Mouse (Mus musculus) neural tube, embryonic 15.5 days (tissue): ENCODE results near the gene Wdr46. TPM values are rescaled to one million over a fixed set of nuclear protein-coding genes. Genes with fewer than 3 reads are reported as not detected.

Experiments
- ATAC-seq: fragments of 200-750 bp; cut with Nextera tagmentation; 2 replicates; pipeline ENCODE4 v1.8.0; 2017; ENCODE audit warnings: mild to moderate bottlenecking, moderate TSS enrichment, moderate library complexity; ENCODE audit not compliant: low FRiP score
- H3K27ac ChIP-seq: fragments of 300-500 bp; sonication (generic); replicated peaks from 2 replicates; pipeline ENCODE4 v1.5.1; 2015; ENCODE audit warnings: mild to moderate bottlenecking, inconsistent platforms
- H3K27me3 ChIP-seq: fragments of 300-500 bp; sonication (generic); replicated peaks from 2 replicates; pipeline ENCODE4 v1.6.1; 2015; ENCODE audit warnings: inconsistent platforms
- H3K36me3 ChIP-seq: fragments of 300-500 bp; sonication (generic); 2 replicates; pipeline ENCODE4 v1.6.1; 2015; ENCODE audit warnings: inconsistent platforms
- H3K4me1 ChIP-seq: fragments of 300-500 bp; sonication (generic); 2 replicates; pipeline ENCODE4 v1.6.1; 2015; ENCODE audit warnings: inconsistent platforms
- H3K4me2 ChIP-seq: fragments of 300-500 bp; sonication (generic); 2 replicates; pipeline ENCODE4 v1.6.1; 2015; ENCODE audit warnings: inconsistent platforms, mild to moderate bottlenecking, moderate library complexity
- H3K4me3 ChIP-seq: fragments of 300-500 bp; sonication (generic); replicated peaks from 2 replicates; pipeline ENCODE4 v1.5.1; 2015; ENCODE audit warnings: mild to moderate bottlenecking, inconsistent platforms
- H3K9ac ChIP-seq: fragments of 300-500 bp; sonication (generic); replicated peaks from 2 replicates; pipeline ENCODE4 v1.6.1; 2015; ENCODE audit warnings: mild to moderate bottlenecking, inconsistent platforms
- H3K9me3 ChIP-seq: fragments of 300-500 bp; sonication (generic); replicated peaks from 2 replicates; pipeline ENCODE4 v1.6.1; 2016; ENCODE audit warnings: inconsistent platforms
- WGBS: fragments of 180-500 bp; shearing (Covaris S2); methylation state at CpG from one replicate; pipeline ENCODE4 v1.1.7; 2015; ENCODE audit warnings: mixed read lengths; 5-methylcytosine and 5-hydroxymethylcytosine counted together
- polyA plus RNA-seq: library from polyadenylated mRNA; unstranded; fragments of >200 nt; fragmentation: Nextera tagmentation; extraction: Ambion mirVana; gene quantifications from 2 replicates; pipeline ENCODE4 v1.2.1, GENCODE M21; 2015

The Wdr46 gene
- polyA plus RNA-seq, 1 experiment from 2014 or later: 25.1 TPM

- Histone ChIP-seq H3K9me3 (no peaks in the 10 kb centered on the region), H3K36me3 (peaks cover 54% of the 10 kb centered on the region), H3K4me3 (no peak overlapping the region), H3K27ac (no peak overlapping the region), H3K27me3 (no peaks in the 10 kb centered on the region), H3K4me2 (no peak overlapping the region), H3K4me1 (peaks cover 33% of the 10 kb centered on the region), H3K9ac (no peak overlapping the region)
- WGBS: 95% methylated on average over 11 of the region's 11 CpGs
- no peak for ATAC-seq
These were observed 18.0 kb downstream of the Wdr46 start for GRCm38 (mm10) chr17:33958451-33958850.

GRCm38 (mm10) chr17:33959135-33959534 lies 18.7 kb downstream of the Wdr46 start:
- peaks cover 26% of the 10 kb centered on the region for H3K4me1 ChIP-seq
- WGBS: 97% methylated on average over 13 of the region's 13 CpGs
- H3K4me3 ChIP-seq: no peak overlapping the region
- H3K9me3 ChIP-seq: no peaks in the 10 kb centered on the region
- ATAC-seq: no peak
- no peaks in the 10 kb centered on the region for H3K27me3 ChIP-seq
- H3K9ac ChIP-seq: no peak overlapping the region
- H3K4me2 ChIP-seq: no peak overlapping the region
- H3K36me3 ChIP-seq: peaks cover 56% of the 10 kb centered on the region
- no peak overlapping the region for H3K27ac ChIP-seq

- H3K9me3 ChIP-seq: no peaks in the 10 kb centered on the region
- H3K27me3 ChIP-seq: no peaks in the 10 kb centered on the region
- H3K4me2 ChIP-seq: no peak overlapping the region
- H3K9ac ChIP-seq: no peak overlapping the region
- H3K36me3 ChIP-seq: peaks cover 58% of the 10 kb centered on the region
- 95% methylated on average over 15 of the region's 15 CpGs for WGBS
- no peak overlapping the region for H3K4me3 ChIP-seq
- H3K27ac ChIP-seq: no peak overlapping the region
- no peak for ATAC-seq
- H3K4me1 ChIP-seq: peaks cover 19% of the 10 kb centered on the region
These were observed 19.5 kb downstream of the Wdr46 start for GRCm38 (mm10) chr17:33959948-33960347.

GRCm38 (mm10) chr17:33962876-33963275 lies 22.4 kb downstream of the Wdr46 start:
- H3K27ac ChIP-seq: no peak overlapping the region
- no peak overlapping the region for H3K4me3 ChIP-seq
- ATAC-seq: no peak
- H3K4me2 ChIP-seq: no peak overlapping the region
- no peaks in the 10 kb centered on the region for H3K9me3 ChIP-seq
- no peak overlapping the region for H3K9ac ChIP-seq
- WGBS: 97% methylated on average over 7 of the region's 7 CpGs
- H3K27me3 ChIP-seq: no peaks in the 10 kb centered on the region
- peaks cover 2% of the 10 kb centered on the region for H3K4me1 ChIP-seq
- peaks cover 73% of the 10 kb centered on the region for H3K36me3 ChIP-seq

GRCm38 (mm10) chr17:33965082-33965845 lies 24.8 kb downstream of the Wdr46 start:
- no peaks in the 10 kb centered on the region for H3K4me1 ChIP-seq
- 0 out of 2 replicates have a peak, but pooled peaks cover 2% of the 10 kb centered on the region for H3K27me3 ChIP-seq
- no peak overlapping the region for H3K9ac ChIP-seq
- H3K4me3 ChIP-seq: no peak overlapping the region
- H3K36me3 ChIP-seq: peaks cover 51% of the 10 kb centered on the region
- no peak overlapping the region for H3K4me2 ChIP-seq
- no peak for ATAC-seq
- no peak overlapping the region for H3K27ac ChIP-seq
- no peaks in the 10 kb centered on the region for H3K9me3 ChIP-seq
- WGBS: 94% methylated on average over 17 of the region's 17 CpGs

- no peak for ATAC-seq
- H3K27ac ChIP-seq: no peak overlapping the region
- peaks cover 48% of the 10 kb centered on the region for H3K36me3 ChIP-seq
- no peak overlapping the region for H3K4me2 ChIP-seq
- 0 out of 2 replicates have a peak, but pooled peaks cover 5% of the 10 kb centered on the region for H3K27me3 ChIP-seq
- no peak overlapping the region for H3K4me3 ChIP-seq
- WGBS: 90% methylated on average over 16 of the region's 16 CpGs
- no peaks in the 10 kb centered on the region for H3K4me1 ChIP-seq
- no peaks in the 10 kb centered on the region for H3K9me3 ChIP-seq
- H3K9ac ChIP-seq: no peak overlapping the region
These were observed 25.5 kb downstream of the Wdr46 start for GRCm38 (mm10) chr17:33965846-33966550.

GRCm38 (mm10) chr17:33968489-33968888 lies 28.0 kb downstream of the Wdr46 start:
- peak; percentile 85 for ATAC-seq
- H3K27me3 ChIP-seq: 0 out of 2 replicates have a peak, but pooled peaks cover 13% of the 10 kb centered on the region
- peaks cover 23% of the 10 kb centered on the region for H3K36me3 ChIP-seq
- H3K4me2 ChIP-seq: no peak overlapping the region
- H3K4me3 ChIP-seq: no peak overlapping the region
- 5% methylated on average over 9 of the region's 9 CpGs for WGBS
- no peaks in the 10 kb centered on the region for H3K4me1 ChIP-seq
- H3K9ac ChIP-seq: no peak overlapping the region
- no peak overlapping the region for H3K27ac ChIP-seq
- no peaks in the 10 kb centered on the region for H3K9me3 ChIP-seq

- H3K9ac ChIP-seq: no peak overlapping the region
- H3K4me2 ChIP-seq: no peak overlapping the region
- no peak overlapping the region for H3K27ac ChIP-seq
- no peaks in the 10 kb centered on the region for H3K9me3 ChIP-seq
- peaks cover 20% of the 10 kb centered on the region for H3K36me3 ChIP-seq
- ATAC-seq: peak; percentile 68
- no peak overlapping the region for H3K4me3 ChIP-seq
- WGBS: 31% methylated on average over 5 of the region's 5 CpGs
- 0 out of 2 replicates have a peak, but pooled peaks cover 13% of the 10 kb centered on the region for H3K27me3 ChIP-seq
- no peaks in the 10 kb centered on the region for H3K4me1 ChIP-seq
These were observed 28.5 kb downstream of the Wdr46 start for GRCm38 (mm10) chr17:33968927-33969326.

GRCm38 (mm10) chr17:33969394-33969793 lies 28.9 kb downstream of the Wdr46 start:
- H3K9ac ChIP-seq: no peak overlapping the region
- 0 out of 2 replicates have a peak, but pooled peaks cover 17% of the 10 kb centered on the region for H3K27me3 ChIP-seq
- no peaks in the 10 kb centered on the region for H3K4me1 ChIP-seq
- H3K4me3 ChIP-seq: no peak overlapping the region
- 78% methylated on average over 4 of the region's 4 CpGs for WGBS
- no peak overlapping the region for H3K4me2 ChIP-seq
- H3K9me3 ChIP-seq: no peaks in the 10 kb centered on the region
- ATAC-seq: no peak
- H3K27ac ChIP-seq: no peak overlapping the region
- H3K36me3 ChIP-seq: peaks cover 17% of the 10 kb centered on the region

GRCm38 (mm10) chr17:33972691-33973090 lies 32.2 kb downstream of the Wdr46 start:
- Histone ChIP-seq H3K4me3 (no peak overlapping the region), H3K27ac (no peak overlapping the region), H3K4me1 (peaks cover 1% of the 10 kb centered on the region), H3K9ac (0 out of 2 replicates have a peak overlapping the region, but pooled peaks have one; percentile 5), H3K36me3 (no peaks in the 10 kb centered on the region), H3K27me3 (peaks cover 39% of the 10 kb centered on the region), H3K4me2 (no peak overlapping the region), H3K9me3 (no peaks in the 10 kb centered on the region)
- ATAC-seq: no peak
- WGBS: 8% methylated on average over 1 of the region's 1 CpGs

GRCm38 (mm10) chr17:33973572-33973971 lies 33.1 kb downstream of the Wdr46 start:
- no peaks in the 10 kb centered on the region for H3K36me3 ChIP-seq
- no peak overlapping the region for H3K9ac ChIP-seq
- H3K4me1 ChIP-seq: peaks cover 10% of the 10 kb centered on the region
- H3K27ac ChIP-seq: no peak overlapping the region
- no peak overlapping the region for H3K4me2 ChIP-seq
- no peak for ATAC-seq
- H3K9me3 ChIP-seq: no peaks in the 10 kb centered on the region
- H3K4me3 ChIP-seq: no peak overlapping the region
- WGBS: 72% methylated on average over 3 of the region's 3 CpGs
- peaks cover 48% of the 10 kb centered on the region for H3K27me3 ChIP-seq
